Mouse (Mus musculus) brown adipose tissue, adult 24 weeks (tissue): ENCODE results near the gene Edem3. TPM values are rescaled to one million over a fixed set of nuclear protein-coding genes. Genes with fewer than 3 reads are reported as not detected.
"Not testable (repeated sequence)": the region's sequence is repeated elsewhere in the genome, so short reads cannot be mapped to it uniquely, and the experiment has no call there.

Source experiments
- H3K27ac ChIP-seq: fragments of 200-500 bp; replicated peaks from 2 replicates; pipeline ENCODE4 v1.5.1; 2012; ENCODE audit warnings: low read depth, mild to moderate bottlenecking, low read length
- H3K4me1 ChIP-seq: fragments of 200-500 bp; 2 replicates; pipeline ENCODE4 v1.6.1; 2012; ENCODE audit warnings: low read length, mixed read lengths; ENCODE audit not compliant: control insufficient read depth, insufficient read depth, insufficient read length
- H3K4me3 ChIP-seq: fragments of 200-500 bp; 2 replicates; pipeline ENCODE4 v1.5.1; 2012; ENCODE audit warnings: low read depth, mild to moderate bottlenecking, low read length, moderate library complexity; ENCODE audit not compliant: insufficient read depth
- polyA plus RNA-seq: library from polyadenylated mRNA; stranded (reverse); fragments of >200 nt; gene quantifications from 2 replicates; pipeline ENCODE4 v1.2.4, GENCODE M21; 2012; ENCODE audit not compliant: missing spikeins, insufficient read depth, insufficient read length

Edem3 gene
- polyA plus RNA-seq, 1 experiment: 11.2 TPM

GRCm38 (mm10) chr1:151721357-151721983 lies 33.7 kb upstream of the Edem3 start:
- no peak overlapping the region for H3K4me3 ChIP-seq
- H3K4me1 ChIP-seq: peaks cover 12% of the 10 kb centered on the region
- no peak overlapping the region for H3K27ac ChIP-seq

GRCm38 (mm10) chr1:151723771-151724170 lies 31.4 kb upstream of the Edem3 start:
- Histone ChIP-seq H3K4me3 (no peak overlapping the region), H3K4me1 (peaks cover 12% of the 10 kb centered on the region), H3K27ac (no peak overlapping the region)

GRCm38 (mm10) chr1:151725590-151725989 lies 29.6 kb upstream of the Edem3 start:
- no peak overlapping the region for H3K27ac ChIP-seq
- H3K4me1 ChIP-seq: peaks cover 2% of the 10 kb centered on the region
- H3K4me3 ChIP-seq: no peak overlapping the region

GRCm38 (mm10) chr1:151726358-151726757 lies 28.8 kb upstream of the Edem3 start:
- no peak overlapping the region for H3K27ac ChIP-seq
- H3K4me3 ChIP-seq: no peak overlapping the region
- H3K4me1 ChIP-seq: no peaks in the 10 kb centered on the region

- H3K27ac ChIP-seq: no peak overlapping the region
- H3K4me3 ChIP-seq: no peak overlapping the region
- H3K4me1 ChIP-seq: no peaks in the 10 kb centered on the region
Observed at GRCm38 (mm10) chr1:151728141-151728540, 27.0 kb upstream of the Edem3 start.

- Histone ChIP-seq H3K27ac (no peak overlapping the region), H3K4me1 (no peaks in the 10 kb centered on the region), H3K4me3 (no peak overlapping the region)
Observed at GRCm38 (mm10) chr1:151737146-151737545, 18.0 kb upstream of the Edem3 start.

GRCm38 (mm10) chr1:151741199-151741621 lies 14.0 kb upstream of the Edem3 start:
- Histone ChIP-seq H3K4me1 (no peaks in the 10 kb centered on the region), H3K27ac (no peak overlapping the region), H3K4me3 (no peak overlapping the region)

- not testable (repeated sequence) for H3K4me3 ChIP-seq, H3K27ac ChIP-seq, H3K4me1 ChIP-seq
Observed at GRCm38 (mm10) chr1:151749894-151750293, 5.3 kb upstream of the Edem3 start.

- H3K4me3 ChIP-seq: no peak overlapping the region
- no peak overlapping the region for H3K27ac ChIP-seq
- H3K4me1 ChIP-seq: peaks cover 4% of the 10 kb centered on the region; the same call in 1 of the 2 replicates
Observed at GRCm38 (mm10) chr1:151752946-151753345, 2.2 kb upstream of the Edem3 start.

GRCm38 (mm10) chr1:151753374-151753929 lies 1.7 kb upstream of the Edem3 start:
- Histone ChIP-seq H3K27ac (no peak overlapping the region), H3K4me1 (peaks cover 5% of the 10 kb centered on the region; the same call in 1 of the 2 replicates), H3K4me3 (no peak overlapping the region)

- peak overlapping the region; percentile 73 for H3K4me3 ChIP-seq
- H3K27ac ChIP-seq: no peak overlapping the region
- peaks cover 5% of the 10 kb centered on the region; the same call in 1 of the 2 replicates for H3K4me1 ChIP-seq
Observed at GRCm38 (mm10) chr1:151754028-151754489, 1.1 kb upstream of the Edem3 start.

- H3K4me1 ChIP-seq: peaks cover 5% of the 10 kb centered on the region; the same call in 1 of the 2 replicates
- peak overlapping the region; percentile 57; the same call in 1 of the 2 replicates for H3K27ac ChIP-seq
- peak overlapping the region; percentile 70 for H3K4me3 ChIP-seq
Observed at GRCm38 (mm10) chr1:151755660-151756424, 671 bp downstream of the Edem3 start.

- H3K27ac ChIP-seq: no peak overlapping the region
- H3K4me3 ChIP-seq: peak overlapping the region; percentile 70
Observed at GRCm38 (mm10) chr1:151756425-151756728, 1.2 kb downstream of the Edem3 start.

GRCm38 (mm10) chr1:151758301-151758700 lies 3.1 kb downstream of the Edem3 start:
- H3K27ac ChIP-seq: no peak overlapping the region
- peaks cover 5% of the 10 kb centered on the region; the same call in 1 of the 2 replicates for H3K4me1 ChIP-seq
- H3K4me3 ChIP-seq: no peak overlapping the region

More at GRCm38 (mm10) chr1:151756425-151756728, 1.2 kb downstream of the Edem3 start:
- peaks cover 5% of the 10 kb centered on the region; the same call in 1 of the 2 replicates for H3K4me1 ChIP-seq

GRCm38 (mm10) chr1:151758991-151759390 lies 3.8 kb downstream of the Edem3 start:
- Histone ChIP-seq H3K4me3 (no peak overlapping the region), H3K27ac (peak overlapping the region; percentile 15; the same call in 1 of the 2 replicates), H3K4me1 (peaks cover 4% of the 10 kb centered on the region; the same call in 1 of the 2 replicates)
